In genomic region chr15:5579559-5579958, GRCm38 (mm10) we compare ENCODE assay signal across 20 mouse cellular contexts.
"Had no signal": no experiment of that assay in that cellular context is flagged by ENCODE, and none has a peak within 500 bp of the region (broad histone marks: within the 10 kb centered on the region; RNA-seq: fewer than 3 reads in every experiment).

No protein-coding gene starts in this region.

- H3K4me3 ChIP-seq: limb, embryonic 10.5 days; limb, embryonic 13.5 days; liver, embryonic 12.5 days; liver, embryonic 15.5 days; lung, embryonic 15.5 days; megakaryocyte, embryonic 14.5 days; midbrain, embryonic 10.5 days; midbrain, embryonic 13.5 days; myocyte had no signal

- H3K4me2 ChIP-seq: limb, embryonic 13.5 days; liver, embryonic 12.5 days; liver, embryonic 15.5 days; lung, embryonic 15.5 days; midbrain, embryonic 13.5 days had no signal

- DNase-seq: kidney, postnatal 14 days; kidney, postnatal 4 days; layer of hippocampus, adult 9-11 months; liver; lung, adult 18-20 months; lung, postnatal 10 days; lung, postnatal 36 days; thymus, adult 18-20 months; thymus, postnatal 14 days; thymus, postnatal 4 days had no signal

- H3K36me3 ChIP-seq: limb, embryonic 10.5 days; limb, embryonic 13.5 days; liver, embryonic 12.5 days; liver, embryonic 15.5 days; lung, embryonic 15.5 days; midbrain, embryonic 10.5 days; midbrain, embryonic 13.5 days had no signal

- H3K9ac ChIP-seq: limb, embryonic 13.5 days; liver, embryonic 12.5 days; liver, embryonic 15.5 days; lung, embryonic 15.5 days; midbrain, embryonic 13.5 days had no signal

- H3K9me3 ChIP-seq: limb, embryonic 10.5 days; limb, embryonic 13.5 days; liver, embryonic 12.5 days; liver, embryonic 15.5 days; lung, embryonic 15.5 days; megakaryocyte, embryonic 14.5 days; midbrain, embryonic 10.5 days; midbrain, embryonic 13.5 days had no signal

- H3K27me3 ChIP-seq: limb, embryonic 13.5 days; liver, embryonic 12.5 days; liver, embryonic 15.5 days; lung, embryonic 15.5 days; megakaryocyte, embryonic 14.5 days; midbrain, embryonic 13.5 days had no signal

- H3K4me1 ChIP-seq: limb, embryonic 10.5 days; limb, embryonic 13.5 days; liver, embryonic 12.5 days; liver, embryonic 15.5 days; lung, embryonic 15.5 days; megakaryocyte, embryonic 14.5 days; midbrain, embryonic 10.5 days; midbrain, embryonic 13.5 days had no signal

- H3K27ac ChIP-seq: limb, embryonic 10.5 days; limb, embryonic 13.5 days; liver, embryonic 12.5 days; liver, embryonic 15.5 days; lung, embryonic 15.5 days; midbrain, embryonic 10.5 days; midbrain, embryonic 13.5 days had no signal

- ATAC-seq: liver, embryonic 12.5 days; midbrain, embryonic 13.5 days; midbrain, embryonic 16.5 days had no signal
